In genomic region chr2:105664996-105665395, GRCm38 (mm10) we compare ENCODE assay signal across 13 mouse cellular contexts. TPM values are rescaled to one million over a fixed set of nuclear protein-coding genes. Genes with fewer than 3 reads are reported as not detected.
"Had no signal": no experiment of that assay in that cellular context is flagged by ENCODE, and none has a peak within 500 bp of the region (broad histone marks: within the 10 kb centered on the region; RNA-seq: fewer than 3 reads in every experiment).

No protein-coding gene starts in this region.

- H3K27ac ChIP-seq: layer of hippocampus, adult 2 months; limb, embryonic 13.5 days; liver, embryonic 14.5 days; midbrain, embryonic 13.5 days; stomach, postnatal 0 days had no signal

- H3K4me2 ChIP-seq: limb, embryonic 13.5 days; midbrain, embryonic 13.5 days had no signal

- ATAC-seq: midbrain, embryonic 13.5 days had no signal

- H3K36me3 ChIP-seq: limb, embryonic 13.5 days; midbrain, embryonic 13.5 days had no signal

- DNase-seq: kidney, postnatal 10 days; kidney, postnatal 4 days; left cerebral cortex, postnatal 4 days; lung, adult 18-20 months; right cerebral cortex, postnatal 25 days; thymus, postnatal 4 days had no signal

- H3K4me3 ChIP-seq: layer of hippocampus, adult 2 months; limb, embryonic 13.5 days; midbrain, embryonic 13.5 days had no signal

- H3K9me3 ChIP-seq: limb, embryonic 13.5 days; midbrain, embryonic 13.5 days had no signal

- H3K9ac ChIP-seq: limb, embryonic 13.5 days; liver, embryonic 14.5 days; midbrain, embryonic 13.5 days had no signal

RNA-seq across cellular contexts. Expression of gene Pax6, which starts 3.7 kb away (rescaled TPM):
- polyA plus RNA-seq: liver, adult 2 months; lung, embryonic 16.5 days had no signal
